Mouse (Mus musculus) liver, embryonic 11.5 days (tissue): ENCODE data around the gene Nadsyn1. TPM values are rescaled to one million over a fixed set of nuclear protein-coding genes. Genes with fewer than 3 reads are reported as not detected.
A peak's percentile ranks its signal among the peaks of the same experiment; 100 is the strongest.

Experiments used
- ATAC-seq: fragments of 200-750 bp; cut with Nextera tagmentation; replicated peaks from 2 replicates; pipeline ENCODE4 v1.8.0; 2017; ENCODE audit warnings: moderate number of reproducible peaks, mild to moderate bottlenecking, moderate TSS enrichment, moderate library complexity; ENCODE audit not compliant: low FRiP score
- DNase-seq: peaks from one replicate; pipeline ENCODE4 v3.0.0-alpha.2; 2017; ENCODE audit warnings: low spot score
- H3K27ac ChIP-seq: fragments of 300-500 bp; sonication (generic); 2 replicates; pipeline ENCODE4 v1.5.1; 2014; ENCODE audit warnings: mild to moderate bottlenecking, low read depth, low read length, control low read depth
- H3K27me3 ChIP-seq: fragments of 300-500 bp; sonication (generic); replicated peaks from 2 replicates; pipeline ENCODE4 v1.6.1; 2014; ENCODE audit warnings: low read length, mixed read lengths; ENCODE audit not compliant: control insufficient read depth, insufficient read depth
- H3K36me3 ChIP-seq: fragments of 300-500 bp; sonication (generic); 2 replicates; pipeline ENCODE4 v1.6.1; 2014; ENCODE audit warnings: mild to moderate bottlenecking, low read length, moderate library complexity, mixed read lengths; ENCODE audit not compliant: control insufficient read depth, insufficient read depth
- H3K4me1 ChIP-seq: fragments of 300-500 bp; sonication (generic); replicated peaks from 2 replicates; pipeline ENCODE4 v1.6.1; 2014; ENCODE audit warnings: low read length, mixed read lengths; ENCODE audit not compliant: control insufficient read depth, insufficient read depth
- H3K4me2 ChIP-seq: fragments of 300-500 bp; sonication (generic); 2 replicates; pipeline ENCODE4 v1.6.1; 2014; ENCODE audit warnings: mild to moderate bottlenecking, control low read depth, moderate library complexity
- H3K4me3 ChIP-seq: fragments of 300-500 bp; sonication (generic); 2 replicates; pipeline ENCODE4 v1.5.1; 2014; ENCODE audit warnings: low read depth, low read length, control low read depth
- H3K9ac ChIP-seq: fragments of 300-500 bp; sonication (generic); 2 replicates; pipeline ENCODE4 v1.6.1; 2014; ENCODE audit warnings: low read depth, low read length, control low read depth
- H3K9me3 ChIP-seq: fragments of 300-500 bp; sonication (generic); 2 replicates; pipeline ENCODE4 v1.6.1; 2016; ENCODE audit warnings: low read length, inconsistent platforms, mixed read lengths; ENCODE audit not compliant: control insufficient read depth
- WGBS: fragments of 180-500 bp; shearing (Covaris S2); extraction: QIAGEN DNeasy Blood & Tissue Kit; methylation state at CpG from one replicate; pipeline ENCODE4 v1.1.7; 2014; 5-methylcytosine and 5-hydroxymethylcytosine counted together
- polyA plus RNA-seq: library from polyadenylated mRNA; unstranded; fragments of >200 nt; fragmentation: Nextera tagmentation; extraction: Ambion mirVana; gene quantifications from 2 replicates; pipeline ENCODE4 v1.2.1, GENCODE M21; 2014

Gene Nadsyn1
- polyA plus RNA-seq, 1 experiment from 2014 or later: 8.6 TPM

DNA sequence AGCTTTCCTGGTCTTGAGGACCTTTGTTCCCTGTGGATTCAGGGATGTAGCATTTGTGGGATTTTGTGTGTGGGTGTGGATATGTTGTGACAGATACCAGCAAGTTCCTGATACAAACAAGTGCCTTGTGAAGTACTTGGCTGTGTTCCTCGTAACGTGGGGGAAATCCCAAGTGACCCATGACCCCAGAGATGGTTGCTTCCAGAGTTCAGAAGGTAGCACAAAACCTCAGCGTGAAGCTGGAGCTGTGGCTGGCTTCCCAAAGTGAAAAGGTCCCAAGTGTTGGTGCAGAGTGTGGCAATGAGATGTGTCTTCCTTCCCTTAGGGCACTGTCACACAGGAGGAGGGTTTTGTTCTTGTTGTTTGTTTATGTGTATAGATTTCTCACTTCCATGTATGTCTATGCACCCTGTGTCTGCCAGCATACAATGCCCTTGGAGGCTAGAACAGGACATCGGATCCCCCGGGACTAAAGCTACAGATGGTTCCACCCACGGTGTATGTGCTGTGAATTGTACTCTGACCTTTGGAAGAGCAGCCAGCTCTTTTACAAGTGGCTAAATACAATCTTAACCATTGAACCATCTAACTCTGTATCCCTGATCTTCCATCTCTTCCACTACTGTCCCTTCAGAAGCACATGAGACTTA is 30.2 kb downstream of the Nadsyn1 start:
- Histone ChIP-seq H3K36me3 (peaks cover 3% of the 10 kb centered on the region; the same call in 1 of the 2 replicates), H3K4me2 (no peak overlapping the region), H3K9ac (no peak overlapping the region), H3K9me3 (no peaks in the 10 kb centered on the region), H3K27ac (no peak overlapping the region), H3K4me3 (no peak overlapping the region), H3K4me1 (no peaks in the 10 kb centered on the region), H3K27me3 (no peaks in the 10 kb centered on the region)
- DNase-seq: no peak
- ATAC-seq: no peak
- 70% methylated on average over 6 of the region's 6 CpGs for WGBS

DNA sequence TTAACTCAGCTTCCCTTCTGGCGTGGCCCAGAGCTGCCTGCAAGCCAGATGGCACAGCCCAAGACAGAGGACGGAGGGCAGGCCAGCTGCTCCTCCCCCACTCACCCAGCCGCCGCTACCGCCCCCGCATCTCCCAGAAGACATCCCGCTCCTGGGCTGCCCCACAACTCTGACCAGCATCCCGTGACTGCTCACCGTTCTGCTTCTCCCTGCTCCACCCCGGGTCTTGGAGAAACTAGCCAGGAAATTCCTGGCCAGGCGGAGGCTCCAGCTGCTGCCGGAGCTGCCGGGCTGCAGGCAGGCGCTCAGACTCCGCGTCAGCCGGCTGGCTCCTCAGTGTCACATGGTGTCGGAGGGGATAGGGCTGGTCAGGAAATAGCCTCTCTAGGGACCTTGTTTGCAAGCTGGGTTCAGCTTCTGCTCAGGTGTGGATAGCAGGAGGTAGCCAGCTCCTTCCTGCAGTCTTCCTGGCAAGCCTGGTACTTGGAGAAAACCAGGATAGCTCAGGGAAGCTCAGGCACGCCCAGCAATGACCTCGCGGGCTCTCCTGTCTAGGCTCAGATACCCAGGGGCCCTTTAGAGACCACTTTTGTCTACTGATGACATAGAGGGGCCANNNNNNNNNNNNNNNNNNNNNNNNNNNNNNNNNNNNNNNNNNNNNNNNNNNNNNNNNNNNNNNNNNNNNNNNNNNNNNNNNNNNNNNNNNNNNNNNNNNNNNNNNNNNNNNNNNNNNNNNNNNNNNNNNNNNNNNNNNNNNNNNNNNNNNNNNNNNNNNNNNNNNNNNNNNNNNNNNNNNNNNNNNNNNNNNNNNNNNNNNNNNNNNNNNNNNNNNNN is 38.4 kb downstream of the Nadsyn1 start, which contains the start of gene Mrgpre:
TSS of gene Mrgpre (minus strand) at position 505 of the 834 bp plus-strand sequence.
- Histone ChIP-seq H3K4me2 (peak within 1 kb of the TSS; percentile 65), H3K27me3 (peaks cover 9% of the 10 kb centered on the region), H3K4me3 (peak within 1 kb of the TSS; percentile 39), H3K27ac (no peak within 1 kb of the TSS; the same call in 1 of the 2 replicates), H3K9me3 (no peaks in the 10 kb centered on the region), H3K4me1 (peaks cover 3% of the 10 kb centered on the region; the same call in 1 of the 2 replicates), H3K9ac (peak within 1 kb of the TSS; percentile 25; the same call in 1 of the 2 replicates), H3K36me3 (no peaks in the 10 kb centered on the region)
- peak; percentile 59 for DNase-seq
- ATAC-seq: peak; percentile 61
- WGBS: 5% methylated on average over 21 of the region's 21 CpGs

DNA sequence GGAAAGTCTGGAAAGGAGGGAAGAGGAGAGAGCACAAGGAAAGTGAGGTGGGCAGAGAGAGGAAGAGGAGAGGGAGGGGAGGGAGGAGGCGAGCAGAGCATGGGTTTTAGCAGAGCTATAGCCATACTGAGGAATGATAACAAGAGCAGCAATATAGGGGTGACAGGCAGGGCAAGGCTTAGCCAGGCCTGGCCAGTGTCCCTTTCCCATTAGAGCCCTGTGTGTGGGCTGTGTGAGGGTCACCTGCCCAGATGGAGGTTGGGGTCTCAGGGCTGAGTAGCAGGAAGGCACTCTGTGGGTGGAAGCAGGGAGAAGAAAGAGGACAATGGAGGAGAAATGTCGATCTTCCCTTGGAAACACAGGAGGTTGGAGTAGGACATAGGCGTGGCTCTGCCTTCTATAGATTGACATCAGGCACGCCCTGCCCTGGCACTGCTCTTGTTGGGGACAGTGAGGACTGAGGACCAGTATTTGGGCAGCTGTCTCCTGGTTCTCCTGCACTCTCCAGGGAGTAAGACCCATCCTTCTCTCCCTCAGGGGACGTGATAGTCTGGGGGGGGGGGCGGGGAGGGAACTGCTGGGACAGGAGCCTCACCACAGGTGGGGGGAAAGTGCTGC is 39.2 kb downstream of the Nadsyn1 start:
- DNase-seq (no peak), ATAC-seq (peak; percentile 30; the same call in 1 of the 2 replicates)
- no peaks in the 10 kb centered on the region for H3K36me3 ChIP-seq
- WGBS: 24% methylated on average over 4 of the region's 6 CpGs
- peaks cover 3% of the 10 kb centered on the region; the same call in 1 of the 2 replicates for H3K4me1 ChIP-seq
- 0 out of 2 replicates have a peak overlapping the region, but pooled peaks have one; percentile 25 for H3K9ac ChIP-seq
- H3K4me2 ChIP-seq: peak overlapping the region; percentile 65
- no peaks in the 10 kb centered on the region for H3K9me3 ChIP-seq
- H3K27ac ChIP-seq: no peak overlapping the region; the same call in 1 of the 2 replicates
- peaks cover 9% of the 10 kb centered on the region for H3K27me3 ChIP-seq
- peak overlapping the region; percentile 39 for H3K4me3 ChIP-seq

DNA sequence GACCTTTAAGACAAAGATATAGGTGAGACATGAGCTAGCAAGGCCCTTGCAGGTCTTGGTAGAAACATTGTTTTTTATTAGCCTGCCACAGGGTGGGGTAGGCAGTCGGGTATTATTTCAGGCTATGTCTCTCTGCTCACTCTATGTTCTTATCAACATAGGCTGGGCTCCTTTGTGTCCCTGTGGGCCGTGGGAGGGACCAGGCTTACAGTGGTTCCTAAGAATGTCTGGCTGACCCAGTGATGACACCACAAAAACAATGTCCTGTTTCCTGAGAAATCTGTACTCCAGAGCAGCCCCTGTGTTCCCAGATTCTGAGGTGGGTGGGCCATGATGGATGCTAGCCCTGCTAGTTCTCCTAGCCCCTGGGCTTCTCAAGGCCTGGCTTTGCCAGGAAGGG is 45.3 kb downstream of the Nadsyn1 start:
- 36% methylated on average over 2 of the region's 2 CpGs for WGBS
- H3K4me3 ChIP-seq: no peak overlapping the region
- H3K9ac ChIP-seq: no peak overlapping the region
- H3K9me3 ChIP-seq: no peaks in the 10 kb centered on the region
- H3K4me1 ChIP-seq: no peaks in the 10 kb centered on the region
- no peak for ATAC-seq
- H3K27ac ChIP-seq: no peak overlapping the region
- no peak overlapping the region for H3K4me2 ChIP-seq
- no peaks in the 10 kb centered on the region for H3K36me3 ChIP-seq
- no peak for DNase-seq
- H3K27me3 ChIP-seq: no peaks in the 10 kb centered on the region

DNA sequence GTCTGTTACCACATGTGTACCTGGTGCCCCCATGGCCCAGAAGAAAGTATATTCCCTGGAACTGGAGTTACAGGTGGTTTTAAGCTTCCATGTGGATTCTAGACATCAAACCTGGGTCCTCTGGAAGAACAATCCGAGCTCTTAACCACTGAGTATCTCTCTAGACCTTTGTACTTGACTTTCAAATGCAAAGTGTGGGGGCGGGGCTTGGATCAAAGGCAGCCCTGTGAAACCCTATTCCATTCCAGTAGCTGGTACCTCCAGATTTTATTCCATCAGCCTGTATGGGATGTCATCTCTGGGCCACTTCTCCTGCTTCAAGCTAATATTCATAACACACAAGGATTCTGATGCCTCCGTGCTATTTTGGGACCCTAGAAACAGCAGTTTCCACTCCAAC is 46.5 kb downstream of the Nadsyn1 start:
- no peak for ATAC-seq
- no peak overlapping the region for H3K4me2 ChIP-seq
- no peaks in the 10 kb centered on the region for H3K4me1 ChIP-seq
- no peaks in the 10 kb centered on the region for H3K27me3 ChIP-seq
- H3K4me3 ChIP-seq: no peak overlapping the region
- H3K9ac ChIP-seq: no peak overlapping the region
- no peak overlapping the region for H3K27ac ChIP-seq
- no peaks in the 10 kb centered on the region for H3K9me3 ChIP-seq
- no peaks in the 10 kb centered on the region for H3K36me3 ChIP-seq
- DNase-seq: no peak
- 31% methylated on average over 3 of the region's 3 CpGs for WGBS

DNA sequence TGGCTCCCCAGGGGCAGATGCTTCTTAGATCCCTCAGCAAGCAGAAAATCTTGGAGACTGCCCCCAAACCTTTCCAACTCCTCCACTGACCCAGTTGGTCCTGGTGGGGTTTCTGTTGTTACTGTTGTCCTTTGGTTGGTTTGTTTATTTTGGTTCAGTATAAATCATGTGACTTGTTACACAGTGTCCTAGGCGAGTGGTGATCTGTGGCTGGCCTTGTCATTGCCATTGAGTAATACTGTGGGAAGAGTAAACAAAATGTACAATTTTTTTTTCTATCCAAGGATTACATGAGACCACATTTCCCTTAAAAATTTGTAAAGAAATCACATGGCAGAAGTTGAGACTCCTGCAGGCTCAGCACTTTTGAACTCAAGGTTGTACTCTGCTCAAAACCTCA is 53.2 kb downstream of the Nadsyn1 start:
- no peak overlapping the region for H3K4me3 ChIP-seq
- H3K9me3 ChIP-seq: no peaks in the 10 kb centered on the region
- WGBS: 34% methylated on average over 1 of the region's 1 CpGs
- ATAC-seq (no peak), DNase-seq (no peak)
- H3K4me2 ChIP-seq: no peak overlapping the region
- H3K27ac ChIP-seq: no peak overlapping the region
- no peaks in the 10 kb centered on the region for H3K36me3 ChIP-seq
- H3K9ac ChIP-seq: no peak overlapping the region
- H3K4me1 ChIP-seq: no peaks in the 10 kb centered on the region
- H3K27me3 ChIP-seq: peaks cover 21% of the 10 kb centered on the region

DNA sequence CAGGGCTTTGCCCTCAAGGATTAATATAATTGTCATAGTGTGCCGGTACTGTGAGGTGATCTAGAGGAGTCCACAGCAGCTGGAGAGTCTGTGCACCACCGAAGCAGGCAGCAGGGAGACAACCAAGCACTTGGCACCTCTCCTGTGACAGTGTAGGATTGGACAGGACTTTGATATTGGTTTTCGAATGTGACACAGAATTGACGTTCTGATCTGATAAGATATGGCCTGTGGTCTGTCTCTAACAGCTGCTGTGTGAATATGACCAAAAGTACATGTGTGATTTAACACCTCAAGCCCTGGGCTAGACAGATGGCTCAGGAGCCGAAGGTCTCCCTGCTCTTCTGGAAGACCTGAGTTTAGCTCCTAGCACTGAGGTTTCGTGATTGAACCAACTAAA is 54.4 kb downstream of the Nadsyn1 start:
- Histone ChIP-seq H3K27me3 (peaks cover 27% of the 10 kb centered on the region), H3K4me1 (no peaks in the 10 kb centered on the region), H3K9me3 (no peaks in the 10 kb centered on the region), H3K27ac (no peak overlapping the region), H3K4me2 (no peak overlapping the region), H3K36me3 (no peaks in the 10 kb centered on the region), H3K4me3 (no peak overlapping the region), H3K9ac (no peak overlapping the region)
- no peak for ATAC-seq
- 62% methylated on average over 6 of the region's 6 CpGs for WGBS
- no peak for DNase-seq

DNA sequence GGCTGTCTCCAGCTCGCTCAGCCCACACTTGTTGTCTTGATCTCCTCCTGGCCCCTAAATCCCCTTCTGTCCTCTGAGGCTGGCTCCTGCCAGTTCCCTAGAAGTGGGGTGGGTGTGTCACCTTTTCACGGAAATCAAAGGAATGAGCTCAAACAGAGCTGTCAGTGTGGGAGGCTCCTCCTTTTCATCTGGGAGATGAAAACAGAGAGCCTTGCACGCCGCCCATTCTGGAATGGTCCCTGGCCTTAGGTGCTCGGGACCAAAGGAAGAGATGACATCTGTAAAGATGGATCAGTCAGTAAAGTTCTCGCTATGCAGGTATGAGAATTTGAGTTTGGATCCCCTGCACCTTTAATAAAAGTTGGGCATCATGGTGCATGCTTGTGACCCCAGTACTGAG is 55.8 kb downstream of the Nadsyn1 start, which contains the start of gene Mrgprg:
TSS of gene Mrgprg (minus strand) at position 101 of the 400 bp plus-strand sequence.
- no peaks in the 10 kb centered on the region for H3K9me3 ChIP-seq
- no peak within 1 kb of the TSS for H3K4me2 ChIP-seq
- H3K36me3 ChIP-seq: no peaks in the 10 kb centered on the region
- H3K4me3 ChIP-seq: no peak within 1 kb of the TSS
- DNase-seq (no peak), ATAC-seq (no peak)
- no peak within 1 kb of the TSS for H3K27ac ChIP-seq
- H3K27me3 ChIP-seq: peaks cover 27% of the 10 kb centered on the region
- no peaks in the 10 kb centered on the region for H3K4me1 ChIP-seq
- H3K9ac ChIP-seq: no peak within 1 kb of the TSS
- WGBS: 48% methylated on average over 6 of the region's 6 CpGs
